Mouse (Mus musculus): ENCODE data around the gene Mad1l1. TPM values are rescaled to one million over a fixed set of nuclear protein-coding genes. Genes with fewer than 3 reads are reported as not detected.
A peak's percentile ranks its signal among the peaks of the same experiment; 100 is the strongest.

Gene Mad1l1
- polyA plus RNA-seq, 1 experiment from 2014 or later, result 30.0 TPM

GRCm38 (mm10) chr5:140205991-140206390 is 115.4 kb downstream of the Mad1l1 start:
- POLR2A ChIA-PET, result no interaction called here
- no peaks in the 10 kb centered on the region for H3K27me3 ChIP-seq
- no peak for TF ChIP-seq CTCF (IDR thresholded peaks at IDR 0.05)
- ATAC-seq (no peak), DNase-seq (ENCODE audit: low read depth, low spot score) (no peak)
- CTCF ChIA-PET, result interaction anchor here (1.3 kb wide), 1 partner anchor 66 kb away, joined by 3 read pairs; no protein-coding TSS in a partner anchor
- in situ Hi-C loops (cut with MboI; ENCODE audit: low pct_unique_long_range_greater_than_20kb), result loop anchor here (10.0 kb wide), 2 partner anchors 189 to 371 kb away; no protein-coding TSS in a partner anchor

DNA sequence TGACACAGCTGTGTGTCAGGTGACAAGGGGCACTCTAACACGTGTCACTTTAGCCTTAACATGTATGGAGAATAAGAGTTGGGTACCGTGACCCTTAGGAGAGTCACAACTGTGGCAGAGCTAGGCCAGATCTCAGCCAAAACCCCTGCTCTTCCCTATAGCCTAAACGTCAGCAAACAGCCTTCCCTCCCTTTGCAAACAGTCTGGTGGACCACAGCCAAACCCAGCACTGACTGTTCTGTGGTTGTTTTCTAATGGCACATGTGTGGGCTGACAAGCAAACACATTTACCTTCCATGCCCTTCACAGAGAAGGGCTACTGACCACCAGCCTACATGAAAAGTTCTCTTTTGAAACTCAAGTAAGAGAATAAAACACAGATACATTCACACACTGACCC is 116.9 kb downstream of the Mad1l1 start:
- TF ChIP-seq CTCF (IDR thresholded peaks at IDR 0.05), result no peak
- ChIA-PET POLR2A (no interaction called here), CTCF (interaction anchor here (1.0 kb wide), 1 partner anchor 32 kb away, joined by 3 read pairs; no protein-coding TSS in a partner anchor)
- DNase-seq (ENCODE audit: low read depth, low spot score) (no peak), ATAC-seq (no peak)
- in situ Hi-C loops (cut with MboI; ENCODE audit: low pct_unique_long_range_greater_than_20kb), result loop anchor here (10.0 kb wide), 2 partner anchors 190 to 370 kb away; no protein-coding TSS in a partner anchor
- no peaks in the 10 kb centered on the region for H3K27me3 ChIP-seq

DNA sequence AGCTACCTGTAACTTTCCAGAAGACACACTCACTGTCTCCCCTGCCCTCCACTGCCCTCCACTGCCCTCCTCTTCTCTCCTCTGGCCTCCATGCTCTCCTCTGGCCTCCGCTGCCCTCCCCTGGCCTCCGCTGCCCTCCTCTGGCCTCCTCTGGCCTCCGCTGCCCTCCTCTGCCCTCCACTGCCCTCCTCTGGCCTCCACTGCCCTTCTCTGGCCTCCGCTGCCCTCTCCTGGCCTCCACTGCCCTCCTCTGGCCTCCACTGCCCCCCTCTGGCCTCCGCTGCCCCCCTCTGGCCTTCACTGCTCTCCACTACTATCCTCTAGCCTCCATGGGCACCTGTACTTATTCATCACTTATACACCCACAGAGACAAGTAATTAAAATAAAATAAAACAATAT is 117.3 kb downstream of the Mad1l1 start:
- H3K27me3 ChIP-seq, result no peaks in the 10 kb centered on the region
- DNase-seq (ENCODE audit: low read depth, low spot score), result no peak
- ATAC-seq, result no peak
- ChIA-PET CTCF (interaction anchor here (1.0 kb wide), 1 partner anchor 32 kb away, joined by 3 read pairs; no protein-coding TSS in a partner anchor), POLR2A (no interaction called here)
- in situ Hi-C loops (cut with MboI; ENCODE audit: low pct_unique_long_range_greater_than_20kb), result loop anchor here (10.0 kb wide), 2 partner anchors 191 to 369 kb away; no protein-coding TSS in a partner anchor
- no peak for TF ChIP-seq CTCF (IDR thresholded peaks at IDR 0.05)

DNA sequence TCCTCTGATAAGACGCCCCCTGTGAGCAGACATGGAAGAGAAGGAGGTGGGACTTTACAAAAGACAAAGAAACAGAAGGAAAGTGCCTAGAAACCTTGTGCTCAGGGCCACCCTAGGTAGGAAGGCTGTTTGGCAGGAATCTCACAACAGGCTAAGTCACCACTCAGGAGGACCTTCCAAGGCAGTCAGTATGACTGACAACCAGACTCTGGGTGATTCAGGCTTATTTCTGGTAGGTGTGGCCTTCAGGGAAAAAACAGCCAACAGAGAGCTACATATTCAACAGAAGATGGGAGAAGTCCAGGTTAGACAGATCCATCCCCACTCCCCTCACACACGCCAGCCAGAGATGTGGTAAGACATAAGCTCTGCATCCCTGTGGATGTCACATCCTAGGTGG is 118.9 kb downstream of the Mad1l1 start:
- no peaks in the 10 kb centered on the region for H3K27me3 ChIP-seq
- ChIA-PET POLR2A (interaction anchor here (1.3 kb wide), 1 partner anchor 41 kb away, joined by 3 read pairs; no protein-coding TSS in a partner anchor), CTCF (no interaction called here)
- no peak for TF ChIP-seq CTCF (IDR thresholded peaks at IDR 0.05)
- no peak for DNase-seq (ENCODE audit: low read depth, low spot score)
- ATAC-seq, result no peak
- in situ Hi-C loops (cut with MboI; ENCODE audit: low pct_unique_long_range_greater_than_20kb), result loop anchor here (10.0 kb wide), 2 partner anchors 192 to 368 kb away; no protein-coding TSS in a partner anchor

DNA sequence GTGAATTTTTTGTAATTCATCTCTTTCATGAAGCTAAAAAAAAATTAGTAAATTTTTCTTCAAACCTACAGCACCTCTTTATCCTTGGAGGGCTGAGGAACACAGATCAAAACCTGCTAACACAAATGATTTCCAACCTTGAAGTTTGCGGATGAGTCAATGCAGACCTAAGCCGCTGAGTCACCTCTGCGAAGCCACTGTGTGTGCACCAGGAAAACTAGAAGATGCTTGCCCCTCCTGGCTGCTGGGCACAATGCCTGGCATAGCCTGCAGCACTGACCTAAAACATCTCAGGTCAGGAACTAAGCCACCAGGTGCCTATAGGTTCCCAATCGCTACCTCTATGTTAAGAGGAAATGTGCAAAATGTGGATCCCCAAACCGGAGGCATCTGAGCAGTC is 119.8 kb downstream of the Mad1l1 start:
- H3K27me3 ChIP-seq, result no peaks in the 10 kb centered on the region
- ATAC-seq, result no peak
- TF ChIP-seq CTCF (IDR thresholded peaks at IDR 0.05), result no peak
- DNase-seq (ENCODE audit: low read depth, low spot score), result peak; percentile 44
- POLR2A ChIA-PET, result interaction anchor here (0.7 kb wide), 1 partner anchor 87 kb away, joined by 3 read pairs; no protein-coding TSS in a partner anchor
- CTCF ChIA-PET, result no interaction called here
- in situ Hi-C loops (cut with MboI; ENCODE audit: low pct_unique_long_range_greater_than_20kb), result loop anchor here (10.0 kb wide), 2 partner anchors 193 to 367 kb away; no protein-coding TSS in a partner anchor

DNA sequence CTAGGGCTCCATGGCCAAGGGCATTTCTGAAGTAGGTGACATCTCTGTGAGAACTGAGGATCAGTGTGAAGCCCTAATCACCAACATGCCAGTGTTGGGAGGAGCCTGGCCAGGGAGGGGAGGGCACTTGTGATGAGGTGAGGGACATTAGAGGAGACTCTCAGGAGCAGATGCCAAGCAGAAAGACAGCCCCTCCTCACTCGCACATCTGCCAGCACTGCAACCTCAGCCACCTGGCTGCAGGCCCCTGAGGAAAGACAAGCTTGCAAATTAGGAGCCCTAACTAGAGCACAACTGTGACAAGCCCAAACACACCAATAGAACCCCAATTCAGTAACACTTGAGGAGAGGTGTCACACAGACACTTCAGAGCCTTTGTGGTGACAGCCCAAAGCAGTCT is 120.2 kb downstream of the Mad1l1 start:
- DNase-seq (ENCODE audit: low read depth, low spot score) (no peak), ATAC-seq (no peak)
- CTCF ChIA-PET, result interaction anchor here (0.7 kb wide), 1 partner anchor 18 kb away, joined by 3 read pairs; no protein-coding TSS in a partner anchor
- in situ Hi-C loops (cut with MboI; ENCODE audit: low pct_unique_long_range_greater_than_20kb), result loop anchor here (10.0 kb wide), 2 partner anchors 194 to 366 kb away; no protein-coding TSS in a partner anchor
- no peak for TF ChIP-seq CTCF (IDR thresholded peaks at IDR 0.05)
- POLR2A ChIA-PET, result interaction anchor here (0.7 kb wide), 1 partner anchor 87 kb away, joined by 3 read pairs; no protein-coding TSS in a partner anchor
- no peaks in the 10 kb centered on the region for H3K27me3 ChIP-seq

DNA sequence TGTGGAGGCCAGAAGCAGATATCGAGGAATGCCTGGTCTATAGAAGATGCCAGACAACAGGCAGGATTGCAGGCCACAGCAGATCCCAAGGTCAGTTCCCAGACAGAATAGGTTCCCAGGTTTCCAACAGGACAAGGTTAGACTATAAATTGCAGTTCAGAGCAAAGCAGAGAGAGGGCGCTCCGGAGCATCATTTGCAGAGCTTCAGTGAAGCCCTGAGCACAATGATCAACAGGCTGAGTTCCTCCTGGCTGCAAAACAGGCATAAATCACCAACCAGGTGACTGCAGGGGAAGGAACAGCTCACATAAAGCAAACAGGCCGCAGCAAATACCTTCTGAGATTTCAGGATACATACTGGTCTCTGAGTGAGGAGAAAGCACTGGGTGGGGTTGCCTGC is 123.6 kb downstream of the Mad1l1 start:
- ChIA-PET POLR2A (no interaction called here), CTCF (interaction anchor here (0.9 to 1.3 kb wide), 6 partner anchors 9 to 52 kb away, joined by 3 to 4 read pairs (median 3); no protein-coding TSS in a partner anchor)
- in situ Hi-C loops (cut with MboI; ENCODE audit: low pct_unique_long_range_greater_than_20kb), result loop anchor here (5.0 kb wide), 1 partner anchor 95 kb away; no protein-coding TSS in a partner anchor
- TF ChIP-seq CTCF (IDR thresholded peaks at IDR 0.05), result no peak
- H3K27me3 ChIP-seq, result no peaks in the 10 kb centered on the region
- ATAC-seq, result no peak
- peak; percentile 22 for DNase-seq (ENCODE audit: low read depth, low spot score)

DNA sequence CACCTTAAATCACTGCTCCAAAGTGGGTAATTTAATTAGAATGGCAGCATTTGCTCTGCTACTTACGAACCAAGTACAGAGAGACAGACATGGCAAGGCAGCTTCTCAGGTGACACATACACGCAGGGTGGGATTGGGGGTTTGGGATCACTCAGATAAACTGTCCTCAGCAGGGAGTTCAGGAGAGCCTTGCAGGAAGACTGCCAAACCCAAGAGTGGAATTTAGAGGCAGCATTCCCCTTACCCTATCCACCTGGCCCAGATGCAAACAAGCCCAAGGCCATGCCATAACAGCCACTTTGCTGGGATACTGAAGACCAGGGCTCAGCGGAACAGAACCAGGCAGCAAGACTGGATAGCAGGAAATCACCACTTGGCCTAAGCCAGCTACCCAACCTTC is 124.9 kb downstream of the Mad1l1 start:
- DNase-seq (ENCODE audit: low read depth, low spot score), result no peak
- no peaks in the 10 kb centered on the region for H3K27me3 ChIP-seq
- no peak for ATAC-seq
- no peak for TF ChIP-seq CTCF (IDR thresholded peaks at IDR 0.05)
- in situ Hi-C loops (cut with MboI; ENCODE audit: low pct_unique_long_range_greater_than_20kb), result loop anchor here (5.0 kb wide), 1 partner anchor 96 kb away; no protein-coding TSS in a partner anchor
- ChIA-PET POLR2A (no interaction called here), CTCF (no interaction called here)

- ChIA-PET POLR2A (interaction anchor here (0.9 kb wide), 1 partner anchor 19 kb away, joined by 3 read pairs; no protein-coding TSS in a partner anchor), CTCF (no interaction called here)
- DNase-seq (ENCODE audit: low read depth, low spot score) (no peak), ATAC-seq (no peak)
- in situ Hi-C loops (cut with MboI; ENCODE audit: low pct_unique_long_range_greater_than_20kb), result no loop called here
- H3K27me3 ChIP-seq, result no peaks in the 10 kb centered on the region
- no peak for TF ChIP-seq CTCF (IDR thresholded peaks at IDR 0.05)
These were observed 127.2 kb downstream of the Mad1l1 start for GRCm38 (mm10) chr5:140194173-140194572.

GRCm38 (mm10) chr5:140191539-140191938 is 129.8 kb downstream of the Mad1l1 start:
- in situ Hi-C loops (cut with MboI; ENCODE audit: low pct_unique_long_range_greater_than_20kb), result no loop called here
- H3K27me3 ChIP-seq, result no peaks in the 10 kb centered on the region
- DNase-seq (ENCODE audit: low read depth, low spot score), result no peak
- POLR2A ChIA-PET, result no interaction called here
- CTCF ChIA-PET, result interaction anchor here (1.6 kb wide), 1 partner anchor 19 kb away, joined by 3 read pairs; no protein-coding TSS in a partner anchor
- no peak for TF ChIP-seq CTCF (IDR thresholded peaks at IDR 0.05)
- no peak for ATAC-seq

- ChIA-PET CTCF (no interaction called here), POLR2A (no interaction called here)
- ATAC-seq, result no peak
- H3K27me3 ChIP-seq, result no peaks in the 10 kb centered on the region
- in situ Hi-C loops (cut with MboI; ENCODE audit: low pct_unique_long_range_greater_than_20kb), result no loop called here
- no peak for DNase-seq (ENCODE audit: low read depth, low spot score)
- TF ChIP-seq CTCF (IDR thresholded peaks at IDR 0.05), result no peak
These were observed 135.0 kb downstream of the Mad1l1 start for GRCm38 (mm10) chr5:140186351-140186750.
